Mouse (Mus musculus): ENCODE measurements around the gene Dop1b. TPM values are rescaled to one million over a fixed set of nuclear protein-coding genes. Genes with fewer than 3 reads are reported as not detected.
"Not testable (repeated sequence)": the region's sequence is repeated elsewhere in the genome, so short reads cannot be mapped to it uniquely, and the experiment has no call there.

Dop1b gene
- total RNA-seq, 2 experiments from 2014 or later, result 28.6 to 48.7 TPM

DNA sequence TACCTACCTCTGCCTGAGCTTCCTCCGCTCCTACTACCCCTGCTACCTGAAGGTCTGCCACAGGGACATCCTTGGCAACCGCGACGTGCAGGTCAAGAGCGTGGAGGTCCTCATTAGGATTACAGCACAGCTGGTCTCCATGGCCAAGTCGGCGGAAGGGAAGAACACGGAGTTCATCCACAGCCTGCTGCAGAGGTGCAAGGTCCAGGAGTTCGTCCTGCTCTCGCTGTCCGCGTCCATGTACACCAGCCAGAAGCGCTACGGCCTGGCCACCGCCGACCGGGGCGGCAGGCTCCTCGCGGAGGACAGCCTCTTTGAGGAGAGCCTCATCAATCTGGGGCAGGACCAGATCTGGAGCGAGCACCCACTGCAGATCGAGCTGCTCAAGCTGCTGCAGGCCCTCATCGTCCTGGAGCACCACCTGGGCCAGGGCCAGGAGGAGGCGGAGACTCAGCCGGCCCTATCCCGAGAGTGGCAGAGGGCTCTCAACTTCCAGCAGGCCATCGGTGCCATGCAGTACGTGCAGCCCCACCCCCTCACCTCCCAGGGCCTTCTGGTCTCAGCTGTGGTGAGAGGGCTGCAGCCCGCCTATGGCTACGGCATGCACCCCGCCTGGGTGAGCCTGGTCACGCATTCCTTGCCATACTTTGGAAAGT is 58.7 kb downstream of the Dop1b start:
- no peak for TF ChIP-seq CTCF (IDR thresholded peaks at IDR 0.05)
- no peak overlapping the region for H3K27ac ChIP-seq
- no peak overlapping the region for H3K4me3 ChIP-seq
- peak; percentile 56 for DNase-seq
- intact Hi-C loops (cut with DNase I), result no loop called here

DNA sequence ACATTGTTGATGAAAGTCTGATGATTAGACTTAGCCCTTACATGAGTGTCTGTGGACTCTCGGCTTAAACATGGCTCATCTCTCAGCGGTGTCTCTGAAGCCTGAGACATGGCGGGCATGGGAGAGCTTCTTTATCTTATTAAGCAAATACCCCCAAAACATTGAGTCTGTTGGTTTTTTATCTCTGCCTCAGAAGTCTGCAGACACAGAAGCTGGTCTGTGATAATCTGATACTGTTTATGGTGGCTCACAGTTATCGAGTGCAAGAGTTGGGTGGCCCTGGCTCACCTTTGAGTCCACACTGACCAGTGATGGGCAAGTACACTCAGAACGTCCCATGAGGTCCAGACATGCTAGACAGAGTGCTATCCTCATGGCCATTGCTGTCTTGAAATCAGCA is 63.0 kb downstream of the Dop1b start:
- no peak for TF ChIP-seq CTCF (IDR thresholded peaks at IDR 0.05)
- intact Hi-C loops (cut with DNase I), result no loop called here
- Histone ChIP-seq H3K27ac (no peak overlapping the region), H3K4me3 (no peak overlapping the region)
- no peak for DNase-seq

DNA sequence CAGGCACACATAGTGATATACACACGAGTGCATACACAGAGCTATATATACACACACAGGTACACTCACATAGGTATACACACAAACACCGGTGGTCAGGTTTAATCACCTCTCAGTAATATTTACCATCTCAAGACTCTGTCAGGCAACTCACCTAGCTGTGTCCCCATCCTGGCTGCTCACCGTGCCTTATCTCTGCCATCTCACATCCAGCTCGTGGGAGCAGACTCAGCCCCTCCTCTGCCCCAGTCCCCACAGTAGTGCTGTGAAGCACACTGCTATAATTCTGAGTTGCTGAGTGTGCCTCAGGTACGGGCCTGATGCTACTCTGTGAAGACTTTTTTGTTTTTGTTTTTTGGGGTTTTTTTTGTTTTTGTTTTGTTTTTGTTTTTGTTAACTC is 64.8 kb downstream of the Dop1b start:
- intact Hi-C loops (cut with DNase I), result no loop called here
- no peak for DNase-seq
- Histone ChIP-seq H3K4me3 (no peak overlapping the region), H3K27ac (no peak overlapping the region)
- no peak for TF ChIP-seq CTCF (IDR thresholded peaks at IDR 0.05)

DNA sequence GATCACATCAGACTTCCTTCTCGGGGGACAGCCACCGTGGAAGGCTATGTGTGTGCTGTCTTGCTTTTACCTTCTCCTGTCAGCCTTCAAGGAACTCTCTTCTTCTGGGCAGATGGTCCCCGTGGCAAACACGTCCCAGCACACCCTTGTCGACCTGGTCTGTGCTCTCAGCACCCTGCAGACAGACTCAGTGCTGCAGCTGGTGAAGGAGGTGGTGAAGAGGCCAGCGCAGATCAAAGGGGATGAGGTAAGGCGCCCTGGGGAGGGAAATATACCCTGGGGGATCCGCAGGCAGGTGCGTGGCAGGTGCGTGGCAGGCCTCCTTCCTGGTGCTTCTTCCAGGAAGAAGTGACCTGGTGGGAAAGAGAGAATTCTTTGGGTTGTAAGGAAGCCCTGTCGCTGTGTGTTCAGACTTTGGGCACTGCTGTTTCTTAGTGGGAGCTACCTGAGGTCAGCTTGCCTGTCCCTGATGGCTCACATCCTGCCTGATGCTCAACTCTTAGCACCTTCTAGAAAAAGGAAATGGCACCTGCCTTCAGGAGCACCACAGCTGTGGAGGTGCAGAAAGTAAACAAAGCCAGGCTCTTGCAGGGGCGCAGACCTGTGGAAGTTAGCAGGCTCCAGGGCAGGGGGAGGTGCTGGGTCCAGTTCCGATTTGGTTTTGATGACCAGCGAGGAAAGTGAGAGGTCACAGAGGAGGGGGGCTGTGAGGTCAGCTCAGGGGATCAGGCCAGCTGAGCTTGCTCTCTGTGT is 65.7 kb downstream of the Dop1b start:
- intact Hi-C loops (cut with DNase I), result no loop called here
- no peak for DNase-seq
- no peak for TF ChIP-seq CTCF (IDR thresholded peaks at IDR 0.05)
- Histone ChIP-seq H3K27ac (no peak overlapping the region), H3K4me3 (no peak overlapping the region)

DNA sequence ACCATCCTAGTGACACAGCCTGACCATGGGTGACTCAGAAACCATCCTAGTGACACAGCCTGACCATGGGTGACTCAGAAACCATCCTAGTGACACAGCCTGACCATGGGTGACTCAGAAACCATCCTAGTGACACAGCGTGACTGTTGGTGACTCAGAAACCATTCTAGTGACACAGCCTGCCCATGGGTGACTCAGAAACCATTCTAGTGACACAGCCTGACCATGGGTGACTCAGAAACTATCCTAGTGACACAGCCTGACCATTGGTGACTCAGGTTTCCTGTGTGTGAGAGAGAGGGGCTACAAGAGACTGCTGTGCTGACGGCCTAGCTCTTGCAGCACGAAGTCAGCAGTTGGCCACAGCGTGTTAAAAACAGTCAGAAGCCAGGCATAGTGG is 66.7 kb downstream of the Dop1b start:
- H3K27ac ChIP-seq; H3K4me3 ChIP-seq; intact Hi-C loops (cut with DNase I); DNase-seq: not testable (repeated sequence)

DNA sequence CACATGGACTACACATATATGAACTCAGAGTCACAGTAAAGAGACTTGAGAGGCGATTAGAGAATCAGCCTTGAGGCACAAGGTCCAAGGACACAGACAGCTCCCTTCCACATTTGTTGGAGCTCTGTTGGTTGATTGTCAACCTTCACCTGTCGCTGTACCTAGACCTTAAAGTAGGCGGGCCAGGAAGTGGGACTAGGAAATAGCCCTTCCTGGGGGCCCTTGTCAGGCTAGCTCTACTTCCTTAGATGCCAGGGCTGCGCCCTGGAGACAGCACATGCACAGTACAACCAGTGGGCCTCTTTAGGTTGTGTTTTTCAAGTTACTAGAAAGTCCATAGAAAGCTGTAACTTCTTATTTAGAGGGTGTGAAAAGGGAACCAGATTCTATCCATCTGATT is 67.8 kb downstream of the Dop1b start:
- DNase-seq, result no peak
- no peak overlapping the region for H3K27ac ChIP-seq
- intact Hi-C loops (cut with DNase I), result no loop called here
- H3K4me3 ChIP-seq, result no peak overlapping the region
- no peak for TF ChIP-seq CTCF (IDR thresholded peaks at IDR 0.05)

DNA sequence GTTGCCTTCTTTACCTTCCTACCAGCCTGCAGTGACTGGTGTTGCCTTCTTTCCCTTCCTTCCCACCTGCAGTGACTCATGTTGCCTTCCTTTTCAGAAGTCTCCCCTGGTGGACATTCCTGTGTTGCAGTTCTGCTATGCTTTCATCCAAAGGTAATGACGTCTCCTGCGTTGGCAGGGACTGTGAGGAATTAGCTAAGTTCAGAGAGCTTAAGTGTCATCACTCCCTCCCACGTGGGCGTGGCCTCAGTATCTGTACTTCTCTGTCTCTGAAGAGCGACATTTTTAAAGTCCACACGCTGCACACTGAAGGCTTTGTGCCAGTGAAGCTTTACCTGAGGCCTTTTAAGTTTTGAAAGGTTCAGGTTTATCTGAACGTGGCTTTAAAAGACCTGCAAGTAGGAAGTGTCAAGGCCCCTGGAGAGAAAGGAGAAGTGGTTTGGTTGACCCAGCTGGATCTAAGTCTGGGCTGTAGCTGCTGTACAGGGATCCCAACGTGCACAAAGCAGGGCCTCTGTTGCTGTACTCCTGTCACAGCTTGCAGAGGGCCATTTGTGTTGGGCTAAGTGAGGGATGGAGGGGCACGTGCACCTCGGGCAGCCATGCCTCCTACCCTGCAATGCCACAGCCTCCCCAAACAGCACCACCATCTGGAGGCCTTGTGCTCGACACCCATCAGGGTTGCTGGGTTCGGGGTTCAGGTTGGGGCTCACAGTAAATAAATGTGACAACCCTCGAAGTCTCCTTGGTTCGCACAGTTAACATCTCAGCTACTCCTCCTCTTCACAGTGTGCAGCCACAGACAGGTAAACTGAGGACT is 69.2 kb downstream of the Dop1b start:
- no peak overlapping the region for H3K4me3 ChIP-seq
- intact Hi-C loops (cut with DNase I), result loop anchor here (10.0 kb wide), 1 partner anchor 166 kb away; no protein-coding TSS in a partner anchor
- no peak overlapping the region for H3K27ac ChIP-seq
- DNase-seq, result no peak
- 0 out of 2 replicates have a peak, but pooled peaks have one; percentile 3 for TF ChIP-seq CTCF (IDR thresholded peaks at IDR 0.05)

DNA sequence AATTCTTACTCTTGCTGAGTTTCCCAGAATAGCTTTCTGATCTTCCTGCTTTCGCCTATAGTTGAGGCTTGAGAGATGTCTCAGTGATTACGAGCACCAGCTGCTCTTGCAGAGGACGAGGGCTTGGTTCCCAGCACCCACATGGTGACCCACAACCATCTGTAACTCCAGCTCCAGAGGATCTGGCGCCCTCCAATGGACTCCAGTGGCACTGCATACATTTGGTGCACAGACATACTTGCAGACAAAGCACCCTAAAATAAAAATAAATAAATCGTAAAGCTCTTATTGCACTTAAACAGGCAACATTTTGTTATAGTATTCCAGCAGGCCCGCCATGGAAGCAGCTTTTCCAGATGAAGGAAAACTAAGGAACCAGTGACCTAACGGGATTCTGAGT is 72.5 kb downstream of the Dop1b start:
- Histone ChIP-seq H3K27ac (no peak overlapping the region), H3K4me3 (no peak overlapping the region)
- intact Hi-C loops (cut with DNase I), result loop anchor here (10.0 kb wide), 1 partner anchor 169 kb away; no protein-coding TSS in a partner anchor
- TF ChIP-seq CTCF (IDR thresholded peaks at IDR 0.05), result peak; percentile 36
- no peak for DNase-seq

DNA sequence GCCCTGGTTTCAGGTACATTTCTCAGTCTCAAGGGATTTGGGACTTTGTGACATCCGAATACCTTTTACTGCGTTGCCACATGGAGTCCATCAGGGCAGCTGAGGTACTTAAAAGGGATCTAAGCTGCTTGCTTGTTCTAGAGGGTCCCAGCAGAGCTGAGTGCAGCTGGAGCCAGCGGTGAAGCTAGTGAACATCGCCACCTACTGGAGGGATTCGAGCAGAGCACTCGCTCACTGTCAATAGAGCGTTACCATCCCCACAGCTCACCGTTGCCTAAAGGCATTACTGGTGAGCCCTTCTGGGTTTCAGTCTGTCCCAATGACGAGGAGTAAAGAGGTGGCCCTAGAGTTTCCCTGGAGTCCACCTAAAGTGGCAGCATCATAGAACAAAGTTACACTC is 74.1 kb downstream of the Dop1b start:
- Histone ChIP-seq H3K27ac (no peak overlapping the region), H3K4me3 (no peak overlapping the region)
- DNase-seq, result peak; percentile 67
- intact Hi-C loops (cut with DNase I), result loop anchor here (10.0 kb wide), 1 partner anchor 171 kb away; no protein-coding TSS in a partner anchor
- peak; percentile 93; the same call in 1 of the 2 replicates for TF ChIP-seq CTCF (IDR thresholded peaks at IDR 0.05)

DNA sequence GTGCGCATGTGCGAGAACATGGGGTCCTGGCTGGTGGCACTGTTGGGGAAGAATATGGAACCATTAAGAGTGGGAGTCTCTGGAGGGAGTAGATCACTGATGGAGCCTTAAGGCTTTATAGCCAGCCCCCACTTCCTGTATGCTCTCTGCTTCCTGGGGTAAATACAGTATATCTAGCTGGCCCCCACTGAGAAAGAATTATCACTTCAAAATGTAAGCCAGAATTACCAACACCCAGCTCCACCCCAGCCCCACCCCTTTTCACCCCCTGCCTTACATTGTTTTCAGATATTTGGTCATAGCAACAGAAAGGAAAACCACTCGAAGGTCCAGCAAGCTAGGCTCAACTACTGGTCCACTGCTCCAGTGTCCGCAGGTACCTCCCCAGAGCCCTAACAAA is 76.7 kb downstream of the Dop1b start:
- H3K27ac ChIP-seq, result no peak overlapping the region
- intact Hi-C loops (cut with DNase I), result loop anchor here (10.0 kb wide), 1 partner anchor 174 kb away; no protein-coding TSS in a partner anchor
- TF ChIP-seq CTCF (IDR thresholded peaks at IDR 0.05), result no peak
- DNase-seq, result no peak
- no peak overlapping the region for H3K4me3 ChIP-seq

DNA sequence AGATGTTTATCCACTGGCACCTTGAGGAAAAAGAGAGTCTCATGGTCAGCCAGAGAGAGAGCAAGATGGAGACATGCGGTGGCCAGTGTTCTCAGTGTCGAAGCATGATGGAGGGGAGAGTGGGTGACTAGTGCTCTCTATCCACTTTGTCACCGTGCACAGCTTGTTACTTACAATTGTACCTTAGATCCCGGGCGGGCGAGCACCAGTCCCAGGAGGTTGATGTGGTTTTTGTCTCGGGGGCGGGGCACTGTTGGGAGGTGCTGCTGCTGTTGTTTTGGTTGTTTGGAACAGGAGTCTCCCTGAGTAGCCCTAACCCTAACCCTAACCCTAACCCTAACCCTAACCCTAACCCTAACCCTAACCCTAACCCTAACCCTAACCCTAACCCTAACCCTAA is 77.2 kb downstream of the Dop1b start:
- no peak for TF ChIP-seq CTCF (IDR thresholded peaks at IDR 0.05)
- intact Hi-C loops (cut with DNase I), result loop anchor here (10.0 kb wide), 1 partner anchor 174 kb away; no protein-coding TSS in a partner anchor
- Histone ChIP-seq H3K4me3 (no peak overlapping the region), H3K27ac (no peak overlapping the region)
- DNase-seq, result no peak

DNA sequence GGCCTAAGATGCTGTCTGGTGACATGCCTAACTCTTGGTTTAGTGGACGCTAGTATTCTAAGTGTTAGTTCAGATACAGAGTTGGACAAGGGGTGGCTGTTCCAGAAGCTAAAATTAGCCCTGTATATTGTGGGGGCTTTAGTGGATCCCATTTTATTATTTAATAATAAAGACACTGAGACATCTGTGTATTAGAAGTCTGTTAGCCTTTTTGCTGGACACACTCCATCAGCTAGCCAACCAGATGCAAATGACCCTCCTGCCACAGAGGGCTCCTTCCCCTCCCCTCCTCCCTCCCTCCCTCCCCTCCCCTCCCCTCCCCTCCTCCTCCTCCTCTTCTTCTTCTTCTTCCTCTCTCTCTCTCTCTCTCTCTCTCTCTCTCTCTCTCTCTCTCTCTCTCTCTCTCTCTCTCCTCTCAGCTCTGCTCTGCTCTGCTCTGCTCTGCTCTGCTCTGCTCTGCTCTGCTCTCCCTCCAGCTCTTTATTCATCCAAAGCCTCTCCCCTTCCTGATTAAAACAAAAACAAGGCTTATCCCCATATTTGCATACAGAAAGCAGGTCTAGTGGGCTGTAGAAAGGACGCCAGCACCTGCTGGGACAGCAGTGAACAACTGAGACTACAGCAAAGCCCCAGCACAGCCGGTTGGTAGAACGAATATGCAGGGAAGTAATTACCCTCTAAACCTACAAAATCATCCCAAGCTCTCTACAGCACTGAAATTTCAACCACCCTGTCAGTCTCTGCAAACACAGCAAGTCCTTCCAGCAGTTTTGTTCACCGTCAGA is 78.5 kb downstream of the Dop1b start:
- Histone ChIP-seq H3K4me3 (no peak overlapping the region), H3K27ac (no peak overlapping the region)
- no peak for TF ChIP-seq CTCF (IDR thresholded peaks at IDR 0.05)
- intact Hi-C loops (cut with DNase I), result loop anchor here (10.0 kb wide), 1 partner anchor 175 kb away; no protein-coding TSS in a partner anchor
- DNase-seq, result no peak

All from gastrocnemius, adult 2 months (tissue).